Mouse (Mus musculus) embryo, embryonic 11.5 days (tissue): Measurements from ENCODE around the gene Kalrn.

Experiments used
- DNase-seq: peaks from one replicate; pipeline ENCODE4 v3.0.0-alpha.2; 2012; ENCODE audit warnings: low read depth, low spot score

Kalrn gene

GRCm38 (mm10) chr16:34504250-34504649, 69.1 kb downstream of the Kalrn start:
- no peak for DNase-seq

DNA sequence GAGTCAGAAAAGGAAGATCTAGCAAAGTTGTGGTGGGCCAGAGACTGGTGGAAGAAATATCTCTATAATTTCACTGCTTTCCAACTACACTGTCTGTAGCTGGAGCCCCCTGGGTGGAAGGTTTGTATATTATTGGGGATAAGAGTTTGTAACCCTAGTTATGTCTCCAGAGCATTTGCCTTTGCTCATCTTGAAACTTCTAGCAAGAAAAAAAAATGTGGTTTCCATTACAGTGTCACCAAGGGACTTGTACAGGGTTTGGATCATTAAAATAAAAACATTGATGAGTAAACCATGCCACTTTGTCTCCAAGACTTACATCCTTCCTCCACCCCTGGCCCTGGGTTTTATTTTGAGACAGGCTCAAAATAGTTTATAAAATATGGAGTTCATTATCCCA, 71.2 kb downstream of the Kalrn start:
- no peak for DNase-seq

DNA sequence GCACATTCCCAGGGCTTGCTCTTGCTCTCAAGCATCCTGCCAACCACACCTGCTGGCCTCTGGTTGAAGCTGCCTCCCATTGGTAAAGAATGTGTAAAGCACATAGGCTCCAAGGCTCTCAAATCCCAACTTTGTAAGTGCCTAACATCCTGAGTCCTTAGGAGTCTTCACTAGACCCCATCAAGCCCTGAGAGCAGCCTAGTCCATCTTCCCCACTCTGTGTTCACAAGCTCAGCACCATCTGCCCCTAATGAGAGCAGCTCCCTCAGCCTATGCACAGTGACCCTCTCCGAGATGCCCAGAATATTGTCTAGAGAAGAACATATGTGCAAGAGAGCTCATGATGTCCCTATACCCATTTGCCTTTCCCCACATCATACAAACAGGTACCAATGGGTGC, 78.6 kb downstream of the Kalrn start:
- DNase-seq = no peak

- DNase-seq = no peak
These were observed 79.4 kb downstream of the Kalrn start for GRCm38 (mm10) chr16:34493914-34494313.

DNA sequence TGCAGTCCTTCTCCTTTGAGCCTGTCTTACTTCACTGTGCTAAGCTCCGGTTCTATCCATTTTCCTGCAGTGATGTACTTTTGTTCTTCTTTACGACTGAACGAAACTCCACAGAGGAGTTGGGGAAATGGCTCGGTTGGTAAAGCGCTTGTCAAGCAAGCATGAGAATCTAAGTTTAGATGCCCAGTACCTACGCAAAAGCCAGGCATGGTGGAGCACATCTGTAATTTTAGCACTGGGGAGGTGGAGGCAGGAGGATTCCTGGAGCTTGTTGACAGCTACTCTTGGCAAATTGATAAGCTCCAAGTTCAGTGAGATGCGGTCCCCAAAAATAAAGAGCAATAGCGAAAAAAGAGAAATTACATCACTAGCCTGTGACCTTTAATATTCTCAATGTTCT, 82.1 kb downstream of the Kalrn start:
- DNase-seq = no peak

- DNase-seq = no peak
These were observed 82.8 kb downstream of the Kalrn start for GRCm38 (mm10) chr16:34490506-34490905.

- DNase-seq = no peak
These were observed 83.5 kb downstream of the Kalrn start for GRCm38 (mm10) chr16:34489805-34490325.

- no peak for DNase-seq
These were observed 85.5 kb downstream of the Kalrn start for GRCm38 (mm10) chr16:34487823-34488222.

DNA sequence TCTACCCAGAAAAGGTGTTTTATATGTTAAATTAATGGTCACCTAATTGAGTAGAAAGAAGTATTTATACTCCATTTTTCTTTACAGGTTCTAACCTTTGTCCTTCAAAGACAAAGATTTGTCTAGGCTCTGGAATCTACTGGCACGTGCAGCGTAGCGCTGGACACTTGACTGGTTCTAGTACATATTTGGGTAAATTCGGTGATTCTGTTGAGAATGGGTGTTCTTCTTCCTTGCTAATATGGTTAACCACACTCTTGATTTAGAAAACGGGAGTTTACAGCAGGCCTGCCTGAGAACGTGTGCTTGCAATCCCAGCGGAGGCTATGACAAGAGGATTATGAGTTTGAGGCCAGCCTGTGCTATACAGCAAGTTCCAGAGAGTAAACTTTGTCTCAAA, 86.1 kb downstream of the Kalrn start:
- DNase-seq = no peak

- DNase-seq = no peak
These were observed 87.8 kb downstream of the Kalrn start for GRCm38 (mm10) chr16:34485483-34485882.

DNA sequence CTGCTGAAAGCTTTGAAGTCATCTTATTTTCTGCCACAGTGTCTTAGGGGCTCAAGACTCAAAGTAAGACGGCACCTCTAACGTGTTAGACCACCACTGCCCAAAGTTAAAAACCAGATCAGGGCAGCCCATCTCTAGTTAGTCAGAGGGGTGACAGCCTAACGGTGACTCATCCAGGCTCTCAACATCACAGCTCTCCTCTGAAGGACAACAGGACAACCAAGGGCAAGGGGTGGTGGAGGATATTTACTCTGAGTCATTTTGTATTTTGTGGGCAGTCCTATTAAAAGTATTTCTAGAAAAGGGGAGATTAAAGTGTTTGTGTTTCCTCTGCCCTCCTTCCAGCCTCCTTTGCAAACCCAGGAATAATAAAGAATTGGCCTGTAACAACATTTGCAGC, 88.4 kb downstream of the Kalrn start:
- DNase-seq = no peak

- DNase-seq = no peak
These were observed 89.1 kb downstream of the Kalrn start for GRCm38 (mm10) chr16:34484213-34484612.

DNA sequence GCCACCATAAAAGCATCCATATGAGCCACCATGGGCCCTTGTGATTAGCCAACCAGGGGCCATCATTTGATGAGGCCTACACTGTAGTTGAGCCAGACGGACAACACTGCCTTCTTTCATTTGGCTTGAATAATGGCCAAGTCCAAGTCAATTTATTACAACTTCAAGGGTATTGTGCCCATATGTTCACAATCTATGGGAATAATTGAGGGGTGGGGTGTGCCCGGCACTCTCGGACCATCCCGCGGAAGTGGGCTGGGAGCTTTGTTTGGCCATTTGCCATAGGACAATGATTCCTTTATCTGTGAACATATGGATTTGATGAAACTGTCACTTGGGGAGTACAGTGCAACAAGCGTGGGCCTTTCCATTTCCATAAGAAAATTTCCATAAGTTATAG, 89.6 kb downstream of the Kalrn start:
- no peak for DNase-seq

DNA sequence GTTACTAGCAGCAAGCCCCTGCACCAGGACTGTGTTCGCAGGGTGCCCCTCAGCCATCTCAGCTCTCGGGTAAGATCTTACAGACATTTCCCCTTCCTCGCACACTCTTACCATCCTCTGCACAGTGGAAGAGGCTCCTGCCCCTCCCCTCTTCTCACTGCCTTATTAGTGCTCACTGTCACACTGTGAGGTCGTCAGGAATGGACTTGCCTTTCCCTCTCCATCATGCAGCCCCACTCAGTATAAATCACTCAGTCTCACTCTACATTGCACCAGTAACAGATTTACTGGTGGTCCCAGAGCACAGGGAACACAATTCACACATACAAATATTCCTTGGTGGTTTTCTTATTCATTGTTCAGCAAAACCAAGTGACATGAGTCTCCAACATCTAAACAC, 98.6 kb downstream of the Kalrn start:
- DNase-seq = no peak

DNA sequence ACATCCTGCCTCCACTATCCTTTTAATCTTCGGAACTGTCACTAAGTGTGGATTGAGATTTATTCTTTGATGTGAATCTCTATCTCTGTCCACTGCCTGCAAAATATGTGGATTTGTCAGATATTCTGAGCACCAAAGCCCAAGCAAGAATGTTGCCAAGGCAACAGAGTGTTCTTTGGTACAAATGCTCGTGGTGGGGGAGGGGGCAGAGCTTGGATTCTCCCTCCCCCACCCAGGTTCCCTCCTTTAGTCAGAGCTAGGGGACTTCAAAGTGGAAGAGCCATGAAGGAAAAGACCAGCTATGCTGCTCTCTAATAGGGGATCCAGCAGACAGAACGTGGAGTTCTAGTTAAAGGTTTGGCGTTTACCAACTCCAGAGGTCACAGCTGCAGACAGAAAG, 99.4 kb downstream of the Kalrn start:
- DNase-seq = no peak

GRCm38 (mm10) chr16:34471441-34471840, 101.9 kb downstream of the Kalrn start:
- DNase-seq = no peak

- DNase-seq = no peak
These were observed 103.0 kb downstream of the Kalrn start for GRCm38 (mm10) chr16:34470343-34470742.

DNA sequence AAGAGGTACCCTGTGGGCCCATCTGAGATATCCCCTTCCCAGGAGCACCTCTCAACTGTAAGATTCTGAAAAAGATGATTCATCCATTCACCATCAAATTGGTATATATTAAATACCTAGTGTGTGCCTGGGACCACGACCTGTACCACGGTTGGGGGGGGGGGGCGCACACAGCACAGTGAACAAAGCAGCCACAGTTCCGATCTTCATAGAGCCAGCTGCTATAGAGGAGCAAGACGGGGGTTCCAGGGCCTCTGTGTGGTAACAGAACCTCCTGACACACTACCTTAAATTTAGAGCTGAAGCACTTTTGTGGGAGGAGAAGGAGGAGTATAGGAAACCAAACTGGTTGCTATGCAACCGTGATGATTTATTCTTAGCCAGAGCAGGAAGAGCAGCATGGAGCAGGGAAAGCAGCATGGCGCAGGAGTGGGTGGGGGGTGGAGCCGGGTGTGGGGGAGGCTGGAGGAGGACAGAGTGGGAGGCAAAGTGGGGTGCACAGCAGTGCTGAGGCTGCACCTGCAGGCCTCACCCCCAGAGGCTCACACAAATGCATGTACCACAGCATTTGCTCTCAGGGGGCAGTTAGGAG, 104.0 kb downstream of the Kalrn start:
- peak; percentile 58 for DNase-seq

- no peak for DNase-seq
These were observed 106.7 kb downstream of the Kalrn start for GRCm38 (mm10) chr16:34466649-34467048.

DNA sequence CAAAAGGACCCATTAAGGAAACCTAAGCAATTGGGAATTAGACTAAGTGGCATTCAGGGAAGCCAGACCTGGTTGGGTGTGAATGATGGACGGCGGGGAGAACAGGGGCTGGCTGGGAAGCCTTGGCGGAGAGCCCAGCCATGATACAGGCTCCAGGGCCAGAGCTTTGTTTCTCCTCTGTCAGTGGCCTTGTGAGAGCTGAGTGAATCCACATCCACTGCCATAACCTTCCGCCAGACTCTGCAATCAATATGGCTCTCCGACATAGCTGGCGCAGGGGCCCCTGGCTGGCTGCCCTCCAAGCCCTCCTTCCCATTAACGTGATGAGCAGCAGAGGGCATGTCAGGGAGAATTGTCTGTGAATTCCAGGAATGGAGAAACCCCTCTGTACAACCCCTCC, 117.0 kb downstream of the Kalrn start:
- DNase-seq = no peak

DNA sequence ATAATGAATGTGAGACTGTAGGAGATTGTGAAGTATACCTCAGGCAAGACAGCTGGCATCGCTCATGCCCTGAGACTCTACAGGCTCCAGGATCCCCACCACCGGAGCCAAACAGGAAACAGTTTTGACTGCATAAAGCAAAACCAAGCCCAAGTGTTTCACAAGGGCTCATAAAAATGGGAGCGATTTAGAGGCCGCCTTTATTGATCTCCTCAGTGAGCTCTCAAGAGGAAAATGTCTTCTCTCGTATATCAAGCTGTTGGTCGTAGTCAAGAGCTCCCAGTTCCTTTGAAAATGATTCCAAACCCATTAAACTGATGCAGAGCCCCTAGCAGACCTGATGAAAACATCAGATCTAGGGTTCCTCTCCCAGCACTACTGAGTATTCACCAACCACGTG, 127.7 kb downstream of the Kalrn start:
- DNase-seq = no peak

- no peak for DNase-seq
These were observed 131.6 kb downstream of the Kalrn start for GRCm38 (mm10) chr16:34441704-34442103.

- DNase-seq = peak; percentile 39
These were observed 132.3 kb downstream of the Kalrn start for GRCm38 (mm10) chr16:34440994-34441414.

DNA sequence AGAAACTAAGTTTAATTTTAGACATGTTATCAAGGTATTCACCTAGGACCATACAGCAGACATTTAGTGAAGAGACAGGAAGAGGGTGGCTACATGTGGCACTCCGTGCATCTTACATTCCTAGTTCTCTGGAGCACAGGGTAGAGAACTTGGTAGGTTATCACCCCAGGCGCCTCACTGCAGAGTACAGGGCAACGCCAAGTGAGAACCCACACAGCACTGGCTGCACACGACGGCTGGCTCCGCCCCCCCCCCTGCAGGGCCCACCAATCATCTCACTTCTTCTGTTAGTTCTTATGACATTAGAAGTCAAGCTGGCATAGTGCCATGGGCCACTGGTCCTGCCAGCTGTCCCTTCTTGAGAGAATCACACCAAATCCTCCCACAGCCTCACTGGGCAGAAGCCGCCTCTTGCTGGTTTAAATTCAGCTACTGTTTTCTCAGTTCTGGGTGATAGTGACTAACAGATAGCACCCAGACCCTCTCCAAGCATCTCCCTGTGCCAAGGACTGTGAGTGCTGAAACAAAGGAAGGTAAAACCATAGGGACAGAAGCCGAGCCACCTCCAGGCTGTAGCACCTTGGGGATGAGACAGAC, 133.2 kb downstream of the Kalrn start:
- no peak for DNase-seq
